Mouse (Mus musculus) MEL (cell line): Measurements from ENCODE around the gene Rffl. TPM values are rescaled to one million over a fixed set of nuclear protein-coding genes. Genes with fewer than 3 reads are reported as not detected.

ENCODE experiments used
- DNase-seq: peaks from one replicate; pipeline ENCODE4 v3.0.0; 2011; ENCODE audit warnings: low read depth, low spot score
- H3K27ac ChIP-seq: 2 replicates; pipeline ENCODE4 v1.5.1; 2012; ENCODE audit warnings: low read depth, mild to moderate bottlenecking, control low read depth, low read length, moderate library complexity; ENCODE audit not compliant: control insufficient read depth
- H3K27me3 ChIP-seq, 2 experiments: fragments of 150-350 bp in 1 of 2; sonication (generic) in 1 of 2; 2 replicates each; pipeline ENCODE4 v1.6.1; 2012; ENCODE audit warnings: low read length in 2 of 2, mild to moderate bottlenecking in 2 of 2, improper control_type of control experiment in 1 of 2, moderate library complexity in 1 of 2; ENCODE audit not compliant: insufficient read depth in 2 of 2, control insufficient read depth in 1 of 2
- H3K36me3 ChIP-seq, 2 experiments: 2 replicates each; pipeline ENCODE4 v1.6.1; 2012 to 2014; ENCODE audit warnings: low read length in 2 of 2, improper control_type of control experiment in 1 of 2, inconsistent platforms in 1 of 2, mild to moderate bottlenecking in 1 of 2; ENCODE audit not compliant: insufficient read depth in 2 of 2, control insufficient read depth in 1 of 2
- H3K4me1 ChIP-seq, 2 experiments: fragments of 150-350 bp in 1 of 2; sonication (generic) in 1 of 2; 2 replicates each; pipeline ENCODE4 v1.6.1; 2012; ENCODE audit warnings: low read length in 2 of 2, improper control_type of control experiment in 1 of 2, mild to moderate bottlenecking in 1 of 2; ENCODE audit not compliant: insufficient read depth in 2 of 2, control insufficient read depth in 1 of 2
- H3K4me3 ChIP-seq, 2 experiments: fragments of 150-350 bp in 1 of 2; sonication (generic) in 1 of 2; 2 replicates each; pipeline ENCODE4 v1.5.1; 2012; ENCODE audit warnings: low read depth in 2 of 2, low read length in 2 of 2, mild to moderate bottlenecking in 2 of 2, moderate library complexity in 2 of 2, control low read depth in 1 of 2, improper control_type of control experiment in 1 of 2; ENCODE audit not compliant: control insufficient read depth in 1 of 2, insufficient read depth in 1 of 2
- H3K79me2 ChIP-seq: 2 replicates; pipeline ENCODE4 v1.6.1; 2012; ENCODE audit warnings: mild to moderate bottlenecking, low read length, moderate library complexity; ENCODE audit not compliant: control insufficient read depth, poor library complexity, insufficient read depth
- H3K9ac ChIP-seq: 2 replicates; pipeline ENCODE4 v1.6.1; 2012; ENCODE audit warnings: low read depth, mild to moderate bottlenecking, control low read depth, low read length, moderate library complexity; ENCODE audit not compliant: control insufficient read depth, poor library complexity, severe bottlenecking
- H3K9me3 ChIP-seq: fragments of 150-350 bp; sonication (generic); replicated peaks from 2 replicates; pipeline ENCODE4 v1.6.1; 2012; ENCODE audit warnings: mild to moderate bottlenecking, low read length, improper control_type of control experiment, moderate library complexity; ENCODE audit not compliant: insufficient read depth
- CHD1 ChIP-seq: IDR thresholded peaks from 2 replicates; pipeline ENCODE4 v1.6.1; 2012; ENCODE audit warnings: low read depth, mild to moderate bottlenecking, inconsistent platforms, low read length, improper control_type of control experiment
- CHD2 ChIP-seq: IDR thresholded peaks from 2 replicates; pipeline ENCODE4 v1.6.1; 2011; ENCODE audit warnings: low read length, improper control_type of control experiment
- EP300 ChIP-seq, 2 experiments: IDR thresholded peaks; 2 replicates each; pipeline ENCODE4 v1.6.1; 2011; ENCODE audit warnings: improper control_type of control experiment in 2 of 2, low read length in 2 of 2, low read depth in 1 of 2, mild to moderate bottlenecking in 1 of 2
- ETS1 ChIP-seq: IDR thresholded peaks from 2 replicates; pipeline ENCODE4 v1.6.1; 2012; ENCODE audit warnings: low read depth, mild to moderate bottlenecking, inconsistent platforms, low read length, improper control_type of control experiment, moderate library complexity
- GABPA ChIP-seq: IDR thresholded peaks from 2 replicates; pipeline ENCODE4 v1.6.1; 2012; ENCODE audit warnings: low read depth, mild to moderate bottlenecking, inconsistent platforms, low read length, improper control_type of control experiment, moderate library complexity
- HCFC1 ChIP-seq: IDR thresholded peaks from 2 replicates; pipeline ENCODE4 v1.6.1; 2012; ENCODE audit warnings: low read depth, mild to moderate bottlenecking, inconsistent platforms, low read length, improper control_type of control experiment, moderate library complexity
- JUND ChIP-seq: IDR thresholded peaks from 2 replicates; pipeline ENCODE4 v1.6.1; 2011; ENCODE audit warnings: low read depth, mild to moderate bottlenecking, improper control_type of control experiment, low read length
- KAT2A ChIP-seq: conservative IDR thresholded peaks from 2 replicates; pipeline ENCODE4 v1.6.1; 2012; ENCODE audit warnings: low read depth, low read length, improper control_type of control experiment, inconsistent platforms
- MAFK ChIP-seq: IDR thresholded peaks from 2 replicates; pipeline ENCODE4 v1.6.1; 2011; ENCODE audit warnings: low read depth, mild to moderate bottlenecking, low read length, improper control_type of control experiment, borderline replicate concordance
- MAZ ChIP-seq: IDR thresholded peaks from 2 replicates; pipeline ENCODE4 v1.6.1; 2012; ENCODE audit warnings: low read depth, mild to moderate bottlenecking, inconsistent platforms, low read length, improper control_type of control experiment
- MEF2A ChIP-seq: IDR thresholded peaks from 2 replicates; pipeline ENCODE4 v1.6.1; 2014; ENCODE audit warnings: low read depth, mild to moderate bottlenecking, inconsistent platforms, low read length, improper control_type of control experiment; ENCODE audit not compliant: poor library complexity, insufficient replicate concordance, severe bottlenecking; ENCODE audit errors: extremely low read depth
- MYB ChIP-seq: IDR thresholded peaks from 2 replicates; pipeline ENCODE4 v1.6.1; 2011; ENCODE audit warnings: mild to moderate bottlenecking, low read depth, low read length, improper control_type of control experiment
- MYC ChIP-seq: IDR thresholded peaks from 2 replicates; pipeline ENCODE4 v1.6.1; 2011; ENCODE audit warnings: low read depth, mild to moderate bottlenecking, low read length, improper control_type of control experiment, moderate library complexity
- NRF1 ChIP-seq: IDR thresholded peaks from 2 replicates; pipeline ENCODE4 v1.6.1; 2014; ENCODE audit warnings: low read depth, mild to moderate bottlenecking, inconsistent platforms, low read length, improper control_type of control experiment, moderate library complexity; ENCODE audit not compliant: poor library complexity, insufficient read depth, severe bottlenecking
- POLR2A ChIP-seq, 2 experiments: IDR thresholded peaks; 2 replicates each; pipeline ENCODE4 v1.6.1; 2011 to 2012; ENCODE audit warnings: low read length in 2 of 2, mild to moderate bottlenecking in 2 of 2, control low read depth in 1 of 2, improper control_type of control experiment in 1 of 2, low read depth in 1 of 2, moderate library complexity in 1 of 2; ENCODE audit not compliant: control insufficient read depth in 1 of 2, insufficient read depth in 1 of 2, poor library complexity in 1 of 2
- POLR2AphosphoS5 ChIP-seq: IDR thresholded peaks from 2 replicates; pipeline ENCODE4 v1.6.1; 2012; ENCODE audit warnings: low read depth, borderline replicate concordance, mild to moderate bottlenecking, inconsistent platforms, low read length, moderate library complexity, mixed read lengths
- RAD21 ChIP-seq: IDR thresholded peaks from 2 replicates; pipeline ENCODE4 v1.6.1; 2011; ENCODE audit warnings: mild to moderate bottlenecking, low read depth, low read length, improper control_type of control experiment
- RCOR1 ChIP-seq: IDR thresholded peaks from 2 replicates; pipeline ENCODE4 v1.6.1; 2012; ENCODE audit warnings: low read depth, mild to moderate bottlenecking, inconsistent platforms, low read length, improper control_type of control experiment
- SIN3A ChIP-seq: IDR thresholded peaks from 2 replicates; pipeline ENCODE4 v1.6.1; 2012; ENCODE audit warnings: low read length, improper control_type of control experiment, inconsistent platforms
- SMC3 ChIP-seq: IDR thresholded peaks from 2 replicates; pipeline ENCODE4 v1.6.1; 2011; ENCODE audit warnings: low read depth, low read length, improper control_type of control experiment
- TAL1 ChIP-seq: IDR thresholded peaks from 2 replicates; pipeline ENCODE4 v1.6.1; 2012; ENCODE audit warnings: mild to moderate bottlenecking, inconsistent platforms, low read length, moderate library complexity, mixed read lengths
- TBP ChIP-seq: IDR thresholded peaks from 2 replicates; pipeline ENCODE4 v1.8.0; 2011; ENCODE audit warnings: low read depth, low read length, improper control_type of control experiment
- USF1 ChIP-seq: IDR thresholded peaks from 2 replicates; pipeline ENCODE4 v1.6.1; 2014; ENCODE audit warnings: low read depth, mild to moderate bottlenecking, inconsistent platforms, low read length, improper control_type of control experiment, moderate library complexity
- USF2 ChIP-seq, 2 experiments: IDR thresholded peaks; 2 replicates each; pipeline ENCODE4 v1.6.1; 2011 to 2012; ENCODE audit warnings: improper control_type of control experiment in 2 of 2, low read length in 2 of 2, borderline replicate concordance in 1 of 2, inconsistent platforms in 1 of 2, low read depth in 1 of 2, mild to moderate bottlenecking in 1 of 2; ENCODE audit not compliant: insufficient read depth in 1 of 2
- ZC3H11A ChIP-seq: IDR thresholded peaks from 2 replicates; pipeline ENCODE4 v1.6.1; 2012; ENCODE audit warnings: low read depth, mild to moderate bottlenecking, inconsistent platforms, low read length, improper control_type of control experiment
- ZKSCAN1 ChIP-seq: IDR thresholded peaks from 2 replicates; pipeline ENCODE4 v1.6.1; 2012; ENCODE audit warnings: low read depth, mild to moderate bottlenecking, inconsistent platforms, low read length, improper control_type of control experiment, moderate library complexity
- ZMIZ1 ChIP-seq: IDR thresholded peaks from 2 replicates; pipeline ENCODE4 v1.6.1; 2012; ENCODE audit warnings: low read depth, mild to moderate bottlenecking, inconsistent platforms, low read length, improper control_type of control experiment, moderate library complexity
- ZNF384 ChIP-seq: IDR thresholded peaks from 2 replicates; pipeline ENCODE4 v1.6.1; 2012; ENCODE audit warnings: low read depth, mild to moderate bottlenecking, inconsistent platforms, low read length, improper control_type of control experiment
- polyA plus RNA-seq, 2 experiments: library from polyadenylated mRNA; stranded (reverse) in 1 of 2; unstranded in 1 of 2; fragments of >175 nt in 1 of 2; fragments of >200 nt in 1 of 2; gene quantifications; 2 replicates each; pipeline versions ENCODE4 v1.2.1 to v1.2.4; 2012; ENCODE audit warnings: low replicate concordance in 2 of 2, low read depth in 1 of 2; ENCODE audit not compliant: insufficient read length in 2 of 2, insufficient read depth in 1 of 2, missing spikeins in 1 of 2
- total RNA-seq: library from RNA; depleted of rRNA; stranded (reverse); fragments of 300-350 nt; gene quantifications from 2 replicates; pipeline ENCODE4 v1.2.3, GENCODE M21; 2012

The Rffl gene
- total and polyA plus RNA-seq, 3 experiments = 15.2 to 17.8 TPM; not detected in 1

- Histone ChIP-seq H3K9ac (peak overlapping the region; percentile 95), H3K79me2 (peaks cover 34% of the 10 kb centered on the region), H3K27ac (peak overlapping the region; percentile 76; the same call in 1 of the 2 replicates), H3K4me1 (peaks cover 16 to 17% of the 10 kb centered on the region in 2 experiments; a peak in 3 of 4 replicates), H3K4me3 (peak overlapping the region; percentile 78 to 97), H3K36me3 (peaks cover 16 to 34% of the 10 kb centered on the region in 2 experiments), H3K27me3 (no peaks in the 10 kb centered on the region), H3K9me3 (no peaks in the 10 kb centered on the region)
- TF ChIP-seq ZC3H11A = no peak
- TF ChIP-seq ZKSCAN1 = no peak
- no peak for TF ChIP-seq GABPA
- TF ChIP-seq CHD1 = 0 out of 2 replicates have a peak, but pooled peaks have one; percentile 77
- DNase-seq = no peak
These were observed 88.8 kb downstream of the Rffl start for GRCm38 (mm10) chr11:82782197-82782596.

- peak within 1 kb of the TSS; percentile 95 for H3K9ac ChIP-seq
- H3K9me3 ChIP-seq = no peaks in the 10 kb centered on the region
- peak; percentile 98 for DNase-seq
- H3K27ac ChIP-seq = peak within 1 kb of the TSS; percentile 79
- peaks cover 34% of the 10 kb centered on the region for H3K79me2 ChIP-seq
- H3K4me1 ChIP-seq = peaks cover 16 to 17% of the 10 kb centered on the region in 2 experiments; a peak in 3 of 4 replicates
- H3K36me3 ChIP-seq = peaks cover 13 to 34% of the 10 kb centered on the region in 2 experiments
- peak within 1 kb of the TSS; percentile 78 to 97 for H3K4me3 ChIP-seq
- no peaks in the 10 kb centered on the region for H3K27me3 ChIP-seq
- peak; percentile 87 for TF ChIP-seq NRF1
- TF ChIP-seq ZMIZ1 = peak; percentile 82
- peak; percentile 88 for TF ChIP-seq HCFC1
- TF ChIP-seq RAD21 = no peak
- TF ChIP-seq ZNF384 = no peak
- no peak for TF ChIP-seq JUND
- TF ChIP-seq POLR2AphosphoS5 = no peak
- peak; percentile 55; the same call in 1 of the 2 replicates for TF ChIP-seq KAT2A
- TF ChIP-seq MEF2A = no peak
- TF ChIP-seq MYB = peak; percentile 69
- peak in 1 of 2 experiments; percentile 50; a peak in 2 of 4 replicates for TF ChIP-seq EP300 (IDR thresholded peaks at IDR 0.05; ENCODE audit: low read depth in 1 of 2, low read length in 2 of 2)
- TF ChIP-seq CHD2 = peak; percentile 51
- TF ChIP-seq MAZ = peak; percentile 66; the same call in 1 of the 2 replicates
- TF ChIP-seq TAL1 = no peak
- TF ChIP-seq SIN3A = peak; percentile 99
- TF ChIP-seq MYC = peak; percentile 97
- peak; percentile 94 for TF ChIP-seq USF1
- no peak for TF ChIP-seq ZKSCAN1
- TF ChIP-seq ETS1 = no peak
- no peak; the same call in 1 of the 2 replicates for TF ChIP-seq RCOR1
- peak; percentile 93 for TF ChIP-seq POLR2A (IDR thresholded peaks at IDR 0.05; ENCODE audit: control insufficient read depth in 1 of 2, insufficient read depth in 1 of 2, low read depth in 1 of 2, low read length in 2 of 2, poor library complexity in 1 of 2)
- no peak for TF ChIP-seq SMC3
- TF ChIP-seq CHD1 = no peak
- peak in 1 of 2 experiments; percentile 61; a peak in 2 of 4 replicates for TF ChIP-seq USF2 (IDR thresholded peaks at IDR 0.05; ENCODE audit: borderline replicate concordance in 1 of 2, insufficient read depth in 1 of 2, low read depth in 1 of 2, low read length in 2 of 2)
- TF ChIP-seq MAFK = no peak
- peak; percentile 89 for TF ChIP-seq TBP
These were observed 89.8 kb downstream of the Rffl start, which contains the start of gene Lig3 for GRCm38 (mm10) chr11:82780983-82781903. Gene Lig3 (plus strand): TSS chr11:82781108.
